ENCODE assay signal across 11 mouse cellular contexts in genomic region chr17:84384661-84385060, GRCm38 (mm10).
DNase-seq lines count a peak whose midpoint lies in the region; ATAC-seq and TF ChIP-seq lines count a peak whose summit lies in the region.
"Had no signal": no experiment of that assay in that cellular context is flagged by ENCODE, and none has a peak within 500 bp of the region (broad histone marks: within the 10 kb centered on the region; RNA-seq: fewer than 3 reads in every experiment).

No protein-coding gene starts in this region.

- TF ChIP-seq POLR2A in cortical plate, adult 2 months (IDR thresholded peaks at IDR 0.05; ENCODE audit: extremely low read depth, insufficient read depth, low read length): no peak

- ATAC-seq in kidney, postnatal 0 days (replicated peaks; ENCODE audit: low FRiP score, low read depth): no peak

- no peak overlapping the region for H3K4me3 ChIP-seq in kidney, postnatal 0 days (replicated peaks; ENCODE audit: low read depth, low read length)
- H3K4me3 ChIP-seq in cortical plate, adult 2 months (ENCODE audit: insufficient read depth, low read length): no peak overlapping the region
- H3K4me3 ChIP-seq: embryonic facial prominence, embryonic 13.5 days; lung, embryonic 15.5 days; myocyte had no signal

- peak; percentile 55 for TF ChIP-seq CTCF in kidney, postnatal 0 days (IDR thresholded peaks at IDR 0.05; ENCODE audit: low read depth)
- TF ChIP-seq CTCF in cortical plate, adult 2 months (IDR thresholded peaks at IDR 0.05; ENCODE audit: extremely low read depth, insufficient read depth, low read length): peak; percentile 27; the same call in 1 of the 2 replicates

- H3K27ac ChIP-seq in kidney, postnatal 0 days: no peak overlapping the region
- no peak overlapping the region for H3K27ac ChIP-seq in cortical plate, adult 2 months (ENCODE audit: insufficient read depth, low read length)
- H3K27ac ChIP-seq: embryonic facial prominence, embryonic 13.5 days; lung, embryonic 15.5 days had no signal

- H3K27me3 ChIP-seq in kidney, postnatal 0 days (ENCODE audit: insufficient read depth, low read length): no peaks in the 10 kb centered on the region
- H3K27me3 ChIP-seq: embryonic facial prominence, embryonic 13.5 days; lung, embryonic 15.5 days had no signal

- H3K9ac ChIP-seq in kidney, postnatal 0 days (ENCODE audit: low read depth, low read length): no peak overlapping the region
- H3K9ac ChIP-seq: embryonic facial prominence, embryonic 13.5 days; lung, embryonic 15.5 days had no signal

- no peaks in the 10 kb centered on the region for H3K9me3 ChIP-seq in kidney, postnatal 0 days (replicated peaks; ENCODE audit: low read length)
- H3K9me3 ChIP-seq: embryonic facial prominence, embryonic 13.5 days; lung, embryonic 15.5 days had no signal

- H3K4me1 ChIP-seq in kidney, postnatal 0 days (replicated peaks; ENCODE audit: insufficient read depth, low read length): no peaks in the 10 kb centered on the region
- H3K4me1 ChIP-seq in cortical plate, adult 2 months (ENCODE audit: control insufficient read depth, insufficient read depth, low read length): no peaks in the 10 kb centered on the region
- H3K4me1 ChIP-seq: embryonic facial prominence, embryonic 13.5 days; lung, embryonic 15.5 days had no signal

- 0 out of 2 replicates have a peak, but pooled peaks cover 17% of the 10 kb centered on the region for H3K36me3 ChIP-seq in kidney, postnatal 0 days (ENCODE audit: insufficient read depth, low read length)

- DNase-seq in kidney, postnatal 0 days (ENCODE audit: low spot score): no peak
- no peak for DNase-seq in kidney, adult 8-10 months
- peak; percentile 53 to 54 for DNase-seq in B cell, adult 2 months
- DNase-seq in CD8-positive naive resting alpha-beta T cell, adult 2 months (ENCODE audit: low read depth in 2 of 2, low spot score in 2 of 2): peak; percentile 31 to 55
- DNase-seq in urinary bladder, postnatal 36 days (ENCODE audit: low spot score in 2 of 2): no peak
- no peak for DNase-seq in kidney, postnatal 4 days
- DNase-seq: adrenal gland, postnatal 25 days had no signal

- H3K4me2 ChIP-seq in kidney, postnatal 0 days (ENCODE audit: low read length): no peak overlapping the region
- H3K4me2 ChIP-seq: embryonic facial prominence, embryonic 13.5 days; lung, embryonic 15.5 days had no signal

Comparison
In these comparisons a context has a peak if more than half of its experiments do, and no peak if none do; other contexts are left out.
1. DNase-seq: peak in B cell, adult 2 months (2 of 2) and CD8-positive naive resting alpha-beta T cell, adult 2 months (2 of 2); none in kidney, postnatal 0 days (single experiment), kidney, adult 8-10 months (0 of 2), urinary bladder, postnatal 36 days (0 of 2) and kidney, postnatal 4 days (0 of 2).